Mouse (Mus musculus) megakaryocyte, embryonic 14.5 days (primary cell): ENCODE measurements around the gene Lrig2.

Experiments used
- FLI1 ChIP-seq: IDR thresholded peaks from 2 replicates; pipeline ENCODE4 v1.6.1; 2012; ENCODE audit warnings: low read length, inconsistent platforms, mixed read lengths
- GATA1 ChIP-seq: IDR thresholded peaks from 3 replicates; pipeline ENCODE4 v1.6.1; 2012; ENCODE audit warnings: mixed read lengths, low read length, inconsistent platforms, borderline replicate concordance

DNA sequence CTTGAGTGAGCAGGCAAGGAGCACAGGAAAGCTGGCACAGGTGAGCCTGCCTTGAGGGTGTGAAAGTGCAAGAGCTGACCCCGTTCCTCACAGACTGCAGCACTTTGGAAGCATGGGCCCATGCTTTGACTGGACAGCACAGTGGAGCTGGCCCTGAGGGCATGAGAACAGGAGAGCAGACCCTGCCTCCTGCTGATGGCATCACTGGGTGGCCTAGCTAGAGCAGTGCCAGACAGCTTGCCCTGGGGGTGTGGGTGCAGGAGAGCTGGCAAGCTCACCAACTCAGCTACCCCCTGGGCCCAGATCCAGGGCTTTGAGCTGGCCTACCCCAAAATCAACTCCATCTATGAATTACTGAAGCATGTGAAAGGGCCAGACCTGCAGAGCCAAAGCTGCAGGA, 53.1 kb downstream of the Lrig2 start:
- no peak for TF ChIP-seq GATA1
- no peak for TF ChIP-seq FLI1
